Mouse (Mus musculus): ENCODE data around the gene Trim30c.
"Not testable (repeated sequence)": the region's sequence is repeated elsewhere in the genome, so short reads cannot be mapped to it uniquely, and the experiment has no call there.

Gene Trim30c

GRCm38 (mm10) chr7:104400698-104401097 is at the start of gene Trim30c:
Gene Trim30c, minus strand, starts transcription at chr7:104400837.
- in situ Hi-C loops (cut with MboI, MseI), result no loop called here

GRCm38 (mm10) chr7:104445961-104446645 is 45.5 kb upstream of the Trim30c start:
- in situ Hi-C loops (cut with MboI, MseI), result loop anchor here (5.0 to 10.0 kb wide), 2 partner anchors 156 to 159 kb away; partner anchors contain the start of gene Olfr655 (in 2 of the 2)

- in situ Hi-C loops (cut with MboI, MseI), result no loop called here
These were observed 3.9 kb upstream of the Trim30c start for GRCm38 (mm10) chr7:104404460-104404950.

- in situ Hi-C loops (cut with MboI, MseI), result no loop called here
These were observed 503 bp upstream of the Trim30c start for GRCm38 (mm10) chr7:104401140-104401539.

- in situ Hi-C loops (cut with MboI, MseI), result no loop called here
These were observed 2.1 kb downstream of the Trim30c start for GRCm38 (mm10) chr7:104398492-104398891.

- in situ Hi-C loops (cut with MboI, MseI), result loop anchor here (5.0 to 10.0 kb wide), 2 partner anchors 232 to 235 kb away; partner anchors contain the start of gene Olfr655 (in 2 of the 2)
These were observed 30.8 kb downstream of the Trim30c start, which contains the start of gene Trim30b for GRCm38 (mm10) chr7:104369736-104370414. Gene Trim30b, minus strand, starts transcription at chr7:104369884.

GRCm38 (mm10) chr7:104366339-104366738 is 34.3 kb downstream of the Trim30c start:
- in situ Hi-C loops (cut with MboI, MseI), result loop anchor here in 1 of 2 experiments (5.0 kb wide), 1 partner anchor 236 kb away; the partner anchor contains the start of gene Olfr655

- in situ Hi-C loops (cut with MboI, MseI), result loop anchor here in 1 of 2 experiments (5.0 kb wide), 1 partner anchor 36 kb away; the partner anchor contains the start of gene Trim12a
These were observed 47.1 kb downstream of the Trim30c start for GRCm38 (mm10) chr7:104353600-104353967.

- in situ Hi-C loops (cut with MboI, MseI), result loop anchor here in 1 of 2 experiments (5.0 kb wide), 1 partner anchor 36 kb away; the partner anchor contains the start of gene Trim12a
These were observed 47.7 kb downstream of the Trim30c start, which contains the start of gene Trim12c for GRCm38 (mm10) chr7:104352717-104353599. Gene Trim12c, minus strand, starts transcription at chr7:104353362.

- in situ Hi-C loops (cut with MboI, MseI), result not testable (repeated sequence)
These were observed 52.6 kb downstream of the Trim30c start for GRCm38 (mm10) chr7:104348043-104348442.

- in situ Hi-C loops (cut with MboI, MseI), result not testable (repeated sequence)
These were observed 59.9 kb downstream of the Trim30c start for GRCm38 (mm10) chr7:104340744-104341143.

GRCm38 (mm10) chr7:104335547-104335946 is 65.1 kb downstream of the Trim30c start:
- in situ Hi-C loops (cut with MboI, MseI), result loop anchor here in 1 of 2 experiments (5.0 kb wide), 1 partner anchor 73 kb away; no protein-coding TSS in a partner anchor
